Mouse (Mus musculus): ENCODE results near the gene Cd40lg. TPM values are rescaled to one million over a fixed set of nuclear protein-coding genes. Genes with fewer than 3 reads are reported as not detected.

Gene Cd40lg
- polyA plus RNA-seq, 1 experiment: 0.27 TPM

DNA sequence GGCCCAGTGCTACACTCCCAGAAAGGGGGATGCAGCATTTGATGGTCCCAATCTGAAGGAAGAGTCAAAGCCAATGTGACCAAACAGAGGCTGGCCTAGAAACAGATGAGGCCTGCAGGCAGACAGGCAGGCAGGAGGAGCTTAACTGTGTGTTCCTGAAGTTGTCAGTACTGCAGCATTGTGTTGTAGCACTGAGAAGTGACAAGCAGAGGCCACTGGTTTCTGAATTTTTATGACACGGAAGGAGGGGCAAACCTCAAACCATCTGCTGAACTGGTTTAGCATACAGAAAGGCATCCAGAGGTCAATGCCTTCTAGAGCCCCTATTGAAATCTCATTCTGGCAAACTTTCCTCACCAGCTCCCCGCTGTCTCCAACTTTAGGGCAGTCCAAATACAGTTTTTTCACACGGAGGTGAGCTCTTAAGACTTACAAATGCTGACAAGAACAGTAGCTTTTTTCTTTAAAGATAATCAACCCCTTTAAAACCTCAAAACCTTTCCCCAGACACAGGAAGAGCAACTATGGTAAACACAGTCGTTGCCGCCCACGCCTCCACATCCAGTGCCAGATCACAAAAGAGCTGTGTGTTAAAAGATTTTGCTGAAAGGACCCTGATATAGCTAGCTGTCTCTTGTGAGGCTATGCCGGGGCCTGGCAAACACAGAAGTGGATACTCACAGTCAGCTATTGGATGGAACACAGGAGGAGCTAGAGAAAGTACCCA lies 41.5 kb downstream of the Cd40lg start:
- H3K4me1 ChIP-seq (ENCODE audit: control insufficient read depth, insufficient read depth, insufficient read length, low read length): no peaks in the 10 kb centered on the region
- no peak overlapping the region for H3K4me3 ChIP-seq (ENCODE audit: low read depth, low read length)
- H3K36me3 ChIP-seq (ENCODE audit: control insufficient read depth, insufficient read depth, low read length): no peaks in the 10 kb centered on the region
- WGBS: 69% methylated on average over 7 of the region's 7 CpGs
- TF ChIP-seq POLR2A (IDR thresholded peaks at IDR 0.05; ENCODE audit: low read depth, low read length): no peak
- no peak for TF ChIP-seq CTCF (IDR thresholded peaks at IDR 0.05; ENCODE audit: extremely low read depth, insufficient read length, insufficient replicate concordance, low read depth, low read length)
- H3K27ac ChIP-seq (ENCODE audit: insufficient read depth, low read depth, low read length): no peak overlapping the region
- H3K27me3 ChIP-seq (ENCODE audit: control insufficient read depth, insufficient read depth, low read length): no peaks in the 10 kb centered on the region

GRCm38 (mm10) chrX:57260744-57261143 lies 48.8 kb downstream of the Cd40lg start:
- Histone ChIP-seq H3K27me3 (ENCODE audit: control insufficient read depth, insufficient read depth, low read length) (no peaks in the 10 kb centered on the region), H3K4me3 (ENCODE audit: low read depth, low read length) (no peak overlapping the region), H3K4me1 (ENCODE audit: control insufficient read depth, insufficient read depth, insufficient read length, low read length) (no peaks in the 10 kb centered on the region), H3K36me3 (ENCODE audit: control insufficient read depth, insufficient read depth, low read length) (no peaks in the 10 kb centered on the region), H3K27ac (ENCODE audit: insufficient read depth, low read depth, low read length) (no peak overlapping the region)
- TF ChIP-seq CTCF (IDR thresholded peaks at IDR 0.05; ENCODE audit: extremely low read depth, insufficient read length, insufficient replicate concordance, low read depth, low read length): no peak
- TF ChIP-seq POLR2A (IDR thresholded peaks at IDR 0.05; ENCODE audit: low read depth, low read length): no peak
- WGBS: 40% methylated on average over 2 of the region's 2 CpGs

DNA sequence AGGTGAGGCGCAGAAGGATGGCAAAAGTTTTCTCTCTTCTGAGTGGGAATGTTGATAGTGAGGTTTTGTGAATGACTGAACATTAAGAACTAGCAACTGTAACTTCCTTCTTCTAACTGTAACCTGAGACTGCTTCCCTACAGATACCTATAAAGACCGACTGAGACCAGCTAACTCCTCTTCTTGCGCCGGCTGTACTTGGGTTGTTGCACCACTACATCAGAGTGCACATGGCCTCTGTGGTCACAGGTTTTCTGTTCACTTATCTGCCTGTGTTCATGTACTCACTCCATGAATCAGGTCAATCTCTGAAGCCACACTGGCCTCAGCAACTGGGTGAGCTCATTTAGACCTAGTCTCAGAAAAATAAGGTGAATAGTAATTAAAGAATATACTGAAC lies 51.6 kb downstream of the Cd40lg start:
- Histone ChIP-seq H3K27ac (ENCODE audit: insufficient read depth, low read depth, low read length) (no peak overlapping the region), H3K27me3 (ENCODE audit: control insufficient read depth, insufficient read depth, low read length) (no peaks in the 10 kb centered on the region), H3K4me3 (ENCODE audit: low read depth, low read length) (no peak overlapping the region), H3K36me3 (ENCODE audit: control insufficient read depth, insufficient read depth, low read length) (no peaks in the 10 kb centered on the region), H3K4me1 (ENCODE audit: control insufficient read depth, insufficient read depth, insufficient read length, low read length) (no peaks in the 10 kb centered on the region)
- 80% methylated on average over 4 of the region's 4 CpGs for WGBS
- TF ChIP-seq CTCF (IDR thresholded peaks at IDR 0.05; ENCODE audit: extremely low read depth, insufficient read length, insufficient replicate concordance, low read depth, low read length): no peak
- no peak for TF ChIP-seq POLR2A (IDR thresholded peaks at IDR 0.05; ENCODE audit: low read depth, low read length)

Other genes starting within 250 kb of the Cd40lg start
- not detected in 2 replicates for gene Brs3, start 169.1 kb upstream of the Cd40lg start, polyA plus RNA-seq (2012; rRNA removed)
- gene Htatsf1, start 158.6 kb upstream of the Cd40lg start, polyA plus RNA-seq (2012; rRNA removed): 5.3 and 7.4 TPM in 2 replicates
- gene Vgll1, start 124.0 kb upstream of the Cd40lg start, polyA plus RNA-seq (2012; rRNA removed): not detected in 2 replicates
- gene Arhgef6, start 126.6 kb downstream of the Cd40lg start, polyA plus RNA-seq (2012; rRNA removed): 1.7 and 2.4 TPM in 2 replicates
- 1.7 and 3.4 TPM in 2 replicates for gene Rbmx, start 180.9 kb downstream of the Cd40lg start, polyA plus RNA-seq (2012; rRNA removed)
- gene Gm364, start 197.0 kb downstream of the Cd40lg start, polyA plus RNA-seq (2012; rRNA removed): not detected in 2 replicates